Mouse (Mus musculus) megakaryocyte-erythroid progenitor cell, adult 5-6 weeks (primary cell): ENCODE results near the gene Timm50. TPM values are rescaled to one million over a fixed set of nuclear protein-coding genes. Genes with fewer than 3 reads are reported as not detected.

Experiments
- ATAC-seq: replicated peaks from 2 replicates; pipeline ENCODE4 v1.8.0; 2016; ENCODE audit warnings: mild to moderate bottlenecking, inconsistent platforms; ENCODE audit not compliant: severe bottlenecking, poor library complexity, low FRiP score, low TSS enrichment
- total RNA-seq, 2 experiments: library from RNA; stranded (forward) in 1 of 2; stranded (reverse) in 1 of 2; fragments of 200-1000, 215-1000 nt in 1 of 2; fragments of >200 nt in 1 of 2; fragmentation: Nextera tagmentation in 1 of 2; gene quantifications; 2 replicates each; pipeline ENCODE4 v1.2.3; 2014 to 2017

The Timm50 gene
- total RNA-seq (2014; fragmentation: Nextera tagmentation) (77.5 and 91.2 TPM in 2 replicates), total RNA-seq (2017) (31.5 and 66.9 TPM in 2 replicates)

DNA sequence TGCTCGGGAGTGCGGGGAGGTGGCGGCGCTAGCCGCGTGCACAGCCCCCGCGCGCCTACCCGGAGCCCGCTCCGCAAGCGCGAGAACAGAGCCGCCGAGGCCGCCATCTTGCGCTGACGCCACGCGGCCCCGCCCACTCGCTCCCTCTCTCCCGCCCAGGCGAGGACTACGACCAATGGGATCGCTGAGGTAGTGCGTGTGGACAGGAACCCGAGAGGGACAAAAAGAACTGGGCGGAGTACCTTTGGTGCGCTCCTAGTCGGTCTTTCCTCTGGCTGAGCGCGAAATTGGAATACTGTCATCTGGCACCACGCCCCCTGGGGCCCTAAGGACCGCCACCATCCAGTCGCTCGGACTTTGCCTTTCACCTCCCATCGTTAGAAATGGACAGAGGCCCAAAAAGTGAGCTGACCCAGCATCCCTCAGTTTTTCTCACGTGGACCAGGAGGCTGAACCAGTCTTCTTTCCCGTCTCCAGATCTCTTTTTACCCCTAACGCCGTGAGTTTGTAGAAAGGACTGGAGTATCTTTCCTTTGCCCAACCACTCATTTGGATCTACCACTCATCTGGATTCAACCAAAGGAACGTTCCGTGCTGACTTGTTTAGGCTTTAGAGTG, at the start of gene Timm50:
TSS of gene Timm50 (minus strand) at position 147 of the 618 bp plus-strand sequence.
- peak; percentile 97 for ATAC-seq

DNA sequence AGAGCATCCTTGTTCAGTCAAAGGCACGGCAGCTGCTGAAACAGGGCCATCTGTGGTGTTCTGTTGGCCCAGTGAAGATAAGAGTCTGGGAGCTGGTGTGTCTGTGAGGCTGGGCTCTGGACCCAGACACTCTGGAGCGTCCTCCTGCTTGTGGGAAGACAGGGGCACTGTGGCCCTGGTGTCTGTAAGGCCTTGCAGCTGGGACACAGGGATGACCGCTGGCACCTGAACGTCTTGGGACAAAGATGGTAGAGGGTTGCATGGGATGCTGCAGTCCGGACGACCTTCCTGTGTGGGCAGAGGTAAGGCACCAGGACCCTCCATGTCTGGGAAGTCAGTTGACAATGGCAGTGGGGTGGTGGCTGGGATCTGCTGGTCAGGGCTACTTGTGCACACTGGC, 48.4 kb upstream of the Timm50 start:
- no peak for ATAC-seq

DNA sequence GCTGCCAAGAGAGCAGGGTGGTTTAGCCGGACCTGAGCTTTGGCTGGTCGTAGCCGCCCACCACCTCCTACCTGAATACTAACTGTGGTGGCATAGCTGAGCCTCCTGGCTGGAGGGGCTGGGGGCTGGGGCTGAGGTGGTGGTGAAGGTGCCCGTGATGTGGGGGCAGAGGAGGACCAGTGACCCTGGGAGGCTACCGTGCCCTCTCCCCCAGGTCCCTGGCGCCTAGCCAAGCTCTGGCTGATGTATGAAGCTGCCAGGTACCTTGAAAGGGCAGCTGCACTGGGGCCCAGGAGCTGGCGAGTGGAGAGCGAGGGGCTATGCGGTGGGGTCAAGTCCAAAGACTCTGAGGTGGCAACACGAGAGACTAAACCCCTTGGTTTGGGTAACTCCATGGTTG, 48.0 kb upstream of the Timm50 start:
- ATAC-seq = no peak

DNA sequence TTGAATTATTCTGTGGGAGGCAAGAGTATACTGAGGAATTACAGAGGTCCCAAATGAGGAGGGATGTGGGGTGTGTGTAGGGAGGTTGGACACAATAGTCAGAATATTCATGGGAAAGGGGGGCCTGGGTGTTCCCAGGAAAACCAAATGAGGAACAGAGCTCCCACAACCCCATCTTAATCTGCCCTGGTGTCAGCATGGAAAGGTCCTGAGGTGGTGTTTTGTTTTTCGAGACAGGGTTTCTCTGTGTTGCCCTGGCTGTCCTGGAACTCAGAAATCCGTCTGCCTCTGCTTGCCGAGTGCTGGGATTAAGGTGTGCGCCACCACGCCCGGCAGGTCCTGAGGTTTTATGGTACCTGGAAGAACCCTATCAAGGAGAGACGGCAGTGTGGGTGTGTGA, 46.6 kb upstream of the Timm50 start:
- ATAC-seq = no peak

DNA sequence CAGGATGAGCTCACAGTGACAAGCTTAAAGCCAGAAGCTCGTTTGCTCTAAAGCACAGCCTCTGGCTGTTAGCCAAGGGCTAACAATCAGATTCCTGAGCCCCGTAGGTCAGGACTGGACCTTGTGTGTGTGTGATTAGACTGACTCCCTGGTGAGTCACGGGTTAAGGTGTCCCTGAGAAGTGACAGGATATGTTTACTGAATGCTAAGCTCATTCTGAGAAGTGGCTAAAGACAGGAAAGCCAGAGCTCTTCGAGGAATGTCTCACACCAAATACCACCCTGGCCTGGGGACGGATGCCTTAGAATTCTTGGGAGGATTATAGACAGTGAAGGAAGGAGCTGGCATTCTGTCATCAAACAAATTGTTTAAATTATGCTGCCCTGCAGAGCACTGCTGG, 46.1 kb upstream of the Timm50 start:
- ATAC-seq = no peak

DNA sequence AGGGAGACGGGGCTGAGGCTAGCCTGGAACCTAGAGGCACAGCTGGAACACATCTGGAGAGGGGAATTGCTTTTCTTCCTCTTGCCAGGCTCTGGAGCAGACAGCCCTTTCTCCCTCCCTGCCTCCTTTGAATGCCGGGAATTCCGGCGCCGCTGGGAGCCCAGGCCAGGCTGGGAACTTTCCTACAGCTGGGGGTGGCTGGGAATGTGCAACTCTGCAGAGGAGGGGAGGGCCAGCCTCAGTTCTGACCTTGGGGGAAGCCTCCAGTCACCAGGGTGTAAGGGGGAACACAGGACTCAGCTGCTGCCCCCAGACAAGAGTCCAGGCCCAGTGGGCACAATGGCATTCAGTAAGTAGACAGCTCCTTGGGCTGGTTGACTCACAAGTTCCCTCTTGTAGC, 45.1 kb upstream of the Timm50 start:
- ATAC-seq = no peak

DNA sequence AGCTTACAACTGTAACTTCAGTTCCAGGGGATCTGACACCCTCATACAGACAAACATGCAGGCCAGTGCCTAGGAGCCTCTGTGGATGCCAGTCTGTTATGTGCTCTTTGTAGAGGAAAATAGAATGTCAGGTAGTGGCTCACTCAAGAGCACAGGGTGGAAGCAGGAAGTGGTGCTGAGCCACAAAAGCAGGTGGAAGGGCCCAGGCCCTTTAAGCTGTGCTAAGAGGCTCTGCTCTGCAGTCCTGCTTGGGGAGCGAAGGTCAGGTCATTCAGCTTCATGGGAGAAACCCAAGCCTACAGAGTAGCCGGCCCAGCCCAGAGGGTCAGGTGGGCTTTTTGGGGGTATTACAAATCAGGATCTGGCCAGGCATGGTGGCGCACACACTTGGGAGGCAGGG, 43.3 kb upstream of the Timm50 start:
- no peak for ATAC-seq

DNA sequence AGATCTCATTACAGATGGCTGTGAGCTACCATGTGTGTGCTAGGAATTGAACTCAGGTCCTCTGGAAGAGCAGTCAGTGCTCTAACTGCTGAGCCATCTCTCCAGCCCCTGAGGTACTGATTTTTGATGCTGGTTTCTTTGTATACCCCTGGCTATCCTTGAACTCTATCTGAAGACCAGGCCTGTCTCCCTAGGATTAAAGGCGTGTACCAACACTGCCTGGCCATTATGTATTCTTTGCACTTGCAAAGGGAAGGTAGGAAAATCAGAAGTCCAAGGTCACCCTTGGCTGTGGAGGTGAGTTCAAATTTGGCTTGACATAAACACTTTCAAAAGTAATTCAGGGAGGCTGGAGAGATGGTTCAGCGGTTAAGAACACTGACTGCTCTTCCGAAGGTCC, 42.7 kb upstream of the Timm50 start:
- ATAC-seq = no peak

DNA sequence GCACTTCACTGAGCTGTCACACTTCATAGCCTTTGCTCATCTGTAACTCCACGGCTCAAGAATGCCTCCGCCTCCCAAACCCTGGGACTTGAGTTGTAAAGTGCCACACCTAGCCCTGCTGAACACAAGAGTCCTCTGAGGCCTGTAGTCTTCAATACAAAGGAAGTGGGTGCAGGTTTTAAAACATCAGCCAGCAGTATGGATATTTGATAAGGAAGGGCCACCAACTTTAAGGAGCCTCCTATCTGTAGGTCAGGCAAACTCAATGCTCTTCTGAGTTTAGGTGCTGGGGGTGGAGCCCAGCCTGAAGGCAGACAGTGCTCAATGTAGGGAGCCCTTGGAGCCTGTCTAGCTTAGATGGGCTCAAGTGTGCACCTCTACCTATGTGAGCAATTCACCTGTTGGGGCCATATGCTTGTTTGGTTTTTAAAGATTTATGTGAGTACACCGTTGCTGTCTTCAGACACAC, 42.3 kb upstream of the Timm50 start:
- no peak for ATAC-seq

DNA sequence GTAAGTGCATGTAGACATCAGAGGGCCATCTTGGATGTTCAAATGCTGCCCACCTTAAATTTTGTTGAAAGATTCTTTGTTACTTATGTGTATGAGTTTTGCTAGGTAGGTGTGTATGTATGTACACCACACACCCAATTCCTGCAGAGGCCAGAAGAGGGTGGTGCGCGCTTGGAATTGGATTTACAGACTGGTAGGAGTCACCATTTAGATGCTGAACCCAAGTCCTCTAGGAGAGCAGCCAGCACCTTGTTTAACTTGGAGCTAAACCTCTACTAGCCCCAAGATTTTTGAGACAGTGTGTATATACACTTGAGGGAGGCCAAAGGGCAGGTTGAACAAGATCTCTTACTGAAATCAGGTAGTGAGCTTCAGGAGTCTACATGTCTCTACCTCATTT, 41.4 kb upstream of the Timm50 start:
- ATAC-seq = no peak

DNA sequence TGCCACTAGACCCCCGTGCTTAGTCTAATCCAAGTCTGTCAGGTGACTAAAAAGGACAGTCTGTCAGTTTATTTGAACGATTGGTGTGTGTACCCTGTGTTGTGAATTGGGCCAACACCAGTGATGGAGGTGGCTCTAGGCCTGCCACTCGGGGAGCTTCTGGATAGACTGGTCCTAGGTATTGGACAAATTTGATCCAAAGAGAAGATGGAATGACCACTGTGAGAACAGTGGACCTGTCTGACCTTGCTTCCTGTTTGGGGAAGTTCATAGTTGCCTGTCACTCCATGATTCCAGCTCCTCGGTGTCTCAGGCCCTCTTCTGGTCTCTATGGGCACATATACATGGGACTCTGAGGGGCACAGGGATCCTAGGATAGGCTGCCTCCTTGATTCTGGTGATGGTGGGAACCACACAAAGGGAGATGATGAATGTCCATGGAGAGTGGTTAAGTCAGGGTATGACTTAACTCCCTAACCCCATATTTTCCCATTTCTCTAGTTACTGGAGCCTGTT, 39.9 kb upstream of the Timm50 start:
- 0 out of 2 replicates have a peak, but pooled peaks have one; percentile 24 for ATAC-seq

DNA sequence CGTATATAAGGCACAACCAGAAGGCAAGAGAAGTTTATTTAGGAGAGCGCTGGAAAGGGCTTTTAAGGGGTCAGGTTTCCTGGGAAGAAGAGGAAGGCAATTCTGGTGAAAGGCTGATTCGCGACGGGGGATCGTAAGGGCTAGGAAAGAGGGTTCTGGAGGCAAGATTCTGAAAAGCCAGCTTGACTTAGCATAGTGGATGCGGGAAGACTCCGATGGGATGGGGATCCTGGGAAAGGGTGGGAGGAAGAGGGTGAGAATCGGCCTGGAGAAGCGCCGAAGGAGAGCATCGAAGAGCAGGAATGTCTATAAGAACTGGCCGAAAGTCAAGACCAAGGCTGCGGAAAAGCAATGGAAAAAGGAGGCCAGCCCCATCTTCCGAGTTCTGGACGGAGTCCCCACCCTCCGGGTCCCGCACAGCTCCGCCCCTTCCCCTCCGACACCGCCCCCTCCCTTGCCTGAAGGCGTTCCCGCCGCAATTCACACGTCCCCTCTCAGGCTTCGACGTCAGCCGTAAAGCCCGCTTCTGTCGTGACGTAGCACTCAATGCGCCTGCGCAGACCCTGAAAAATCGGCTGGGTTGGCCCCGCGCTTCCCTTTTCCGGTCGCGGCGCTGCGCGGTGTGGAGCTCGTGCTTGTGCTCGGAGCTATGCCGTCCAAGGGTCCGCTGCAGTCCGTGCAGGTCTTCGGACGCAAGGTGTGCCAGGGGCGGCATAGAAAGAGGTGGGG, 38.4 kb upstream of the Timm50 start, which contains the start of gene Rps16:
TSS of gene Rps16 (plus strand) at position 498 of the 729 bp plus-strand sequence.
- ATAC-seq = peak; percentile 88

DNA sequence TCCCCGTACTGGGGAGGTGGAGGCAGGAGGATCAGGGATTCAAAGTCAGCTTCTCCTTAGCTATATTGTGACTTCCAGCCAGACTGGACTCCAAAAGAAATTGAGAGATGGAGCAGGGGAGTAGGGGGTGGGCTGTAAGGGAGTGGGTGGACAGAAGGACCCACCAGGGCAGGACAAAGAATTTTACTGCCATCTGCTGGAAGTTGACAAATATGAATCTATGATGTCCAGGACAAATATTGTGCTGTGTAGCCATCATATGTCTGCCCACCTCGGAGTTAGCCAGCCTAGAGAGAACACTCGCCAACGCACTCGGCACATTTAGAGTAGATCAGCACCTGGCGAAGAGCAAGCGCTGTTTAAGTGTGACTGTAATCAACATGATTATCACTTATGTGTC, 36.7 kb upstream of the Timm50 start:
- no peak for ATAC-seq

DNA sequence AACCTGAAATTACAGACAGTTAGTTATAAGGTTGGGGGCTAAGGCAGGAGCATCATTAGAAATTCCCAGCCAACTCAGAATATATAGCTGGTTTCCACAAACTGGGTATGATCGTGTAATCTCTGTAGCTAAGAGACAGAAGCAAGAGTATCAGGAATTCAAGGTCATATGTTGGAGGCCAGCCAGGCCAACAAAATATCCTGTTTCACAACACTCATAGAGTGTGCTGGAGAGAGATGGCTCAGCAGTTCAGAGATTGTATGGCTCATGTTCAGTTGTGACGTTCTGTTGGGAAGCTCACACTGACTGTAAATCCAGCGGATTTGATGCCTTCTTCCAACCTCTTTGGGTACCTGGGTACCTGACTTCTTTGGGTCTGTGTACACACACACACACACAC, 35.9 kb upstream of the Timm50 start:
- no peak for ATAC-seq

DNA sequence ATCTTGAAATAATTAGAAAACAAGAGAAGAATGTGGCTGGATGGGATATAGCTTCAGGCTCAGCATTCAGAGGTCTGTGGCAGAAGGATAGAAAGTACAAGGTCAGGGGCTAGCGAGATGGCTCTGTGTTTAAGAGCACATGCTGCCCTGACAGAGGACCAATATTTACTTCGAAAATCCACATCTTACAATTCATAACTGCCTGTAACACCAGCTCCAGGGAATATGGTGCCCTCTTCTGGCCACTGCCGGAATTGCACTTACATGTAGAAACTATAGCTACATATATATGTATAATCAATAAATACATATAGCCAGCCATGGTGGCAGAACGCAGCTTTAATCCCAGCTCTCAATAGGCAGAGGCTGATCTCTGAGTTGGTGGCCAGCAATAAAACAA, 32.8 kb upstream of the Timm50 start:
- peak; percentile 50; the same call in 1 of the 2 replicates for ATAC-seq

DNA sequence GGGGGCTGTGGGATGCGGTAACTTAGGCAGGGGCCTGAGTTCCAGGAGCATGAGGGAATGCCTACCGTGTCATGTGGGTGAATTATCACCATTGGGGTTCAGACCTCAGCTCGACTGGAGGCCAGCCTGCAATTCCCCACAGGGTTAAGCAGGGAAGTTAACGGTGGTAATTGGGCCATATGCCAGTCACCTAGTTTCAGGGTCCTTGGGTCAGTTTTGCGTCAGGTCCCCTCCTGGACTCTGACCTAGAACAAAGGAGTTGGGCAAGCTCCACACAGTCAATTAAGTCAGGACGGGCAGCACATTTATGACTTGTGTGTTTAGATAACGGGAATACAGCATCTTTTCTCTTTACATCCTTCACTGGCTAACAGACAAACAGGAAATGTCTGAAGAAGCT, 29.5 kb upstream of the Timm50 start:
- no peak for ATAC-seq

DNA sequence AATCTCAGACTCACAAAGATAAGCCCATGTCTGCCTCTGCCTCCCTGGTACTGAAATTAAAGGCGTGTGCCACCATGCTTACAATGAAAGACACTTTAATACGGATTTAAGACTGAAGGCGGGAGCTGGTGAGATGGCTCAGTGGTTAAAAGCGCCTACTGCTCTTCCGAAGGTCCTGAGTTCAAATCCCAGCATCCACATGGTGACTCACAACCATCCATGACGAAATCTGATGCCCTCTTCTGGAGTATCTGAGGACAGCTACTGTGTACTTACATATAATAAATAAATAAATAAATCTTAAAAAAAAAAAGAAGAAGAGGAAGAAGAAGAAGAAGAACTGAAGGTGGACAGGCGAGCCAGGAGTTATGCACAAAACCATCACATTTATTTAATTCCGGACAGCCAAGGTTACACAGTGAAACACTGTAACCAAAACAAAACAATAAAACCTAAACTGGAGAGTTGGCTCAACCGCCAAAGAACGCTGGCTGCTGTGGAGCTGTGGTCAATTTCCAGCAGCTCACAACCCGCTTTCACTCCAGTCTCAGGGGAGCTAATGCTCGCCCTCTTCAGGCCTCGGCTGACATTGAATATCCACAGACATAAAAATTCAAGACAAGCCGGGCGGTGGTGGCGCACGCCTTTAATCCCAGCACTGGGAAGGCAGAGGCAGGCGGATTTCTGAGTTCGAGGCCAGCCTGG, 27.5 kb upstream of the Timm50 start:
- ATAC-seq = peak; percentile 65

DNA sequence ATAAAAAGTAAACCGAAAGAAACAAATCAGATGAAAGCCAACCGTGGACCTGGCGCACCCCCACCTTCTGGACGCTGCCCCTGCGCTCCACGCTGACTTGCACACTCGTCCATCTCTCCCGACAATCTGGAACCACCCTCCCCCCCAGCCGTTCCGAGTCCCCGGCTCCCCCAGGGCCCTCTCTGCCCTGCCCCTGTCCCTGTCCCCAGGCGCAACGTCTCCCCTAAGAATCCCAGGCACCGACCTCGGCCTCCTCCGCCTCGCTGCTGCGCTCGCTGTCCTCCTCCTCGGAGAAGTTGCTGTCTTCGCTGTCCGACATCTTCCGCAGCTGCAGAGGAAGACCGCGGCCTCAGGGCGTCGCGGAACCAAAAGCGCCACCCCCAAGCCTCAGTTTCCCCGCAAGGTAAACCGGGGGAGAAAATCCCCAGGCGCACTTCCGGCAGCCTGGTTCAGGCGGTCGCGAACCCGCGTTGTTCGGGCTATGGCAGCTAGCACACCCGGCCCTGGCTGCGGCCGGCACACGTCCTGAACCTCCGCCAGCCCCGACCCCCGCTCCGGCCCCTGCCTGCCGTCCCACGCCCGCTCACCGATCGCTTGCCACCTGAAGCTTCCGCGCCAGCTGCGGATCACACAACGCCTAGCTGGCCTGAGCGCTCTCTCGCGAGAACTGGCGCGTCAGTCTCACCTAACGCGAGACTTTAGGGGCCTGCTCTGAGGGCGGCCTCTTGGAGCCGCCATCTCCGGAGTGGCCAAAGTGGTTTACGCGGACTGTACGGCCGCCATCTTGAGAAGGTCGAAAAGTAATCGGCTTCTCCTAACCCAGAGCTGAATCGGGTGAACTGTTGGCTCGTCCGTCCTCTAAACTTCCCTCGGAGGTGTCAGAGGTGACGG, 26.5 kb upstream of the Timm50 start, which contains the start of gene Supt5:
TSS of gene Supt5 (minus strand) at position 639 of the 891 bp plus-strand sequence.
- peak; percentile 97 for ATAC-seq

DNA sequence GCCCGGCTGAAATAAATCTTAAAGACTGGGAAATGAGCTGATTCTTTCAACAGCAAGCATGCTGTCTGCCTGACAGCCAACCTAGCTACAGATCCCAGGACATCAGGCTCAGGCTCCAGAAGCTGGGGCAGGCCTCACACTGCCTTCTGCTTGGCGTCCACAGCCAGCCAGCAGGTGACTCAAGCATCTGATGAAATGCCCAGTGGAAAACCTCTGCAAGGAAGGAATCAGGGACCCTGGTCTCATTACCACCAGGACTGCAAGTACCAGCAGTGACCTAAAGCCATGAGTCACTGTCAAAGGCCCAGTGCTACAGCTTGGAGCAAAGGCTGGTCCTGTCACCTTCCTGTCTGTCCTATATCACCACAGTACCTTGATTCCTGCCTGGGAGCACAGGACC, 23.6 kb upstream of the Timm50 start:
- ATAC-seq = no peak
